Mouse (Mus musculus) intestine, postnatal 0 days (tissue): ENCODE data around the gene Sugp2. TPM values are rescaled to one million over a fixed set of nuclear protein-coding genes. Genes with fewer than 3 reads are reported as not detected.
"Not testable (repeated sequence)": the region's sequence is repeated elsewhere in the genome, so short reads cannot be mapped to it uniquely, and the experiment has no call there.

Source experiments
- ATAC-seq: fragments of 200-750 bp; cut with Nextera tagmentation; 2 replicates; pipeline ENCODE4 v1.8.0; 2017; ENCODE audit warnings: mild to moderate bottlenecking, moderate TSS enrichment, moderate library complexity
- H3K27ac ChIP-seq: fragments of 300-500 bp; sonication (generic); 2 replicates; pipeline ENCODE4 v1.5.1; 2014; ENCODE audit warnings: mild to moderate bottlenecking, low read depth, low read length, moderate library complexity
- H3K27me3 ChIP-seq: fragments of 300-500 bp; sonication (generic); replicated peaks from 2 replicates; pipeline ENCODE4 v1.6.1; 2014; ENCODE audit warnings: low read length, mixed read lengths; ENCODE audit not compliant: control insufficient read depth, insufficient read depth
- H3K36me3 ChIP-seq: fragments of 300-500 bp; sonication (generic); 2 replicates; pipeline ENCODE4 v1.6.1; 2014; ENCODE audit warnings: mild to moderate bottlenecking, moderate library complexity; ENCODE audit not compliant: control insufficient read depth, insufficient read depth
- H3K4me1 ChIP-seq: fragments of 300-500 bp; sonication (generic); replicated peaks from 2 replicates; pipeline ENCODE4 v1.6.1; 2014; ENCODE audit warnings: antibody characterized with exemption, low read length, mixed read lengths; ENCODE audit not compliant: control insufficient read depth, insufficient read depth
- H3K4me2 ChIP-seq: fragments of 300-500 bp; sonication (generic); replicated peaks from 2 replicates; pipeline ENCODE4 v1.6.1; 2014; ENCODE audit warnings: low read depth, mild to moderate bottlenecking, moderate library complexity
- H3K4me3 ChIP-seq: fragments of 300-500 bp; sonication (generic); 2 replicates; pipeline ENCODE4 v1.5.1; 2014; ENCODE audit warnings: low read depth, low read length
- H3K9ac ChIP-seq: fragments of 300-500 bp; sonication (generic); 2 replicates; pipeline ENCODE4 v1.6.1; 2014; ENCODE audit warnings: mild to moderate bottlenecking, low read depth, low read length
- H3K9me3 ChIP-seq: fragments of 300-500 bp; sonication (generic); 2 replicates; pipeline ENCODE4 v1.6.1; 2016; ENCODE audit warnings: mixed run types; ENCODE audit not compliant: control insufficient read depth
- CTCF ChIP-seq: sonication (generic); IDR thresholded peaks from 2 replicates; pipeline ENCODE4 v1.5.1; 2016; ENCODE audit warnings: low read depth, mild to moderate bottlenecking, control low read depth, antibody characterized with exemption, moderate library complexity
- WGBS: fragments of 180-500 bp; shearing (Covaris S2); extraction: QIAGEN DNeasy Blood & Tissue Kit; methylation state at CpG from one replicate; pipeline ENCODE4 v1.1.7; 2014; 5-methylcytosine and 5-hydroxymethylcytosine counted together
- polyA plus RNA-seq: library from polyadenylated mRNA; unstranded; fragments of >200 nt; fragmentation: Nextera tagmentation; extraction: Ambion mirVana; gene quantifications from 2 replicates; pipeline ENCODE4 v1.2.1, GENCODE M21; 2015

Gene Sugp2
- polyA plus RNA-seq, 1 experiment from 2014 or later = 8.0 TPM

DNA sequence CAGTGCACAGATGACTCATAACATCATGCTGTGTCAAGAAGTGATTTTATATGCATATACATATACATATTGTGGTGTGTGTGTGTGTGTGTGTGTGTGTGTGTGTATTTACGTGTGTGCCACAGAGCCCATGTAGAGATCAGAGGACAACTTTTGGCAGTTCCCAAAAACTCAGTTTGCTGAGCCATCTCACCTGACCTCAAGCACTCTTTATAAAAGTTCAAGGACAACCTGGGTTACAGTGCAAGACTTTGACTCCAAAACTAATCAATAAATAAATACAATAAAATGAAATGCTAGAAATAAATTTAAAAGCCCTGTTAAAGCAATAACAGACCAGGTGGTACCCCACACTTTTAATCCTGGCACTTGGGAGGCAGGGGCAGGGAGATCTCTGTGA is 22.8 kb upstream of the Sugp2 start:
- Histone ChIP-seq H3K36me3 (no peaks in the 10 kb centered on the region), H3K27me3 (no peaks in the 10 kb centered on the region), H3K4me1 (0 out of 2 replicates have a peak, but pooled peaks cover 9% of the 10 kb centered on the region), H3K4me3 (peak overlapping the region; percentile 63), H3K9ac (no peak overlapping the region), H3K4me2 (peak overlapping the region; percentile 99), H3K9me3 (no peaks in the 10 kb centered on the region), H3K27ac (no peak overlapping the region)
- 55% methylated on average over 1 of the region's 1 CpGs for WGBS
- TF ChIP-seq CTCF = no peak
- no peak for ATAC-seq

DNA sequence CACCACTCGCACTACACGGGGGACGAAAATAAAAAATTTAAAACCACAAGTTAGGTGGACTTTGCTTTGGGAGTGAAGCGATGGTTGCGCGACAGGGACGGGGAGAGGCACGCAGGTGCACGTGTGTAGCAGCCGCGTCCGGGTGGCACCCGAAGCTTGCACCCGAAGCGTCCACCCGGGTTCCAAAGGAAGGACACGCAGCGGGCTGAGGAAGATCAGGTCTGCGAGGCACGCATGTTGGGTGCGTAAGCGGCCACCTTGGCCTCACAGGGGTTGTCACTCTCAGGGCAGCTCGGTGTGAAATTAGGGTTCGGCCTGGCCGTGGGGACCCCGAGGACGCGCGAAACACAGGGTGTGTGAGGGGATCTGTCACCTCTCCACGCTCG is 22.3 kb upstream of the Sugp2 start:
- no peak for TF ChIP-seq CTCF
- ATAC-seq = peak; percentile 12
- Histone ChIP-seq H3K27ac (peak overlapping the region; percentile 89), H3K27me3 (no peaks in the 10 kb centered on the region), H3K9ac (peak overlapping the region; percentile 71), H3K4me2 (peak overlapping the region; percentile 99), H3K4me3 (peak overlapping the region; percentile 63), H3K36me3 (no peaks in the 10 kb centered on the region), H3K9me3 (no peaks in the 10 kb centered on the region), H3K4me1 (0 out of 2 replicates have a peak, but pooled peaks cover 9% of the 10 kb centered on the region)
- 2% methylated on average over 31 of the region's 31 CpGs for WGBS

DNA sequence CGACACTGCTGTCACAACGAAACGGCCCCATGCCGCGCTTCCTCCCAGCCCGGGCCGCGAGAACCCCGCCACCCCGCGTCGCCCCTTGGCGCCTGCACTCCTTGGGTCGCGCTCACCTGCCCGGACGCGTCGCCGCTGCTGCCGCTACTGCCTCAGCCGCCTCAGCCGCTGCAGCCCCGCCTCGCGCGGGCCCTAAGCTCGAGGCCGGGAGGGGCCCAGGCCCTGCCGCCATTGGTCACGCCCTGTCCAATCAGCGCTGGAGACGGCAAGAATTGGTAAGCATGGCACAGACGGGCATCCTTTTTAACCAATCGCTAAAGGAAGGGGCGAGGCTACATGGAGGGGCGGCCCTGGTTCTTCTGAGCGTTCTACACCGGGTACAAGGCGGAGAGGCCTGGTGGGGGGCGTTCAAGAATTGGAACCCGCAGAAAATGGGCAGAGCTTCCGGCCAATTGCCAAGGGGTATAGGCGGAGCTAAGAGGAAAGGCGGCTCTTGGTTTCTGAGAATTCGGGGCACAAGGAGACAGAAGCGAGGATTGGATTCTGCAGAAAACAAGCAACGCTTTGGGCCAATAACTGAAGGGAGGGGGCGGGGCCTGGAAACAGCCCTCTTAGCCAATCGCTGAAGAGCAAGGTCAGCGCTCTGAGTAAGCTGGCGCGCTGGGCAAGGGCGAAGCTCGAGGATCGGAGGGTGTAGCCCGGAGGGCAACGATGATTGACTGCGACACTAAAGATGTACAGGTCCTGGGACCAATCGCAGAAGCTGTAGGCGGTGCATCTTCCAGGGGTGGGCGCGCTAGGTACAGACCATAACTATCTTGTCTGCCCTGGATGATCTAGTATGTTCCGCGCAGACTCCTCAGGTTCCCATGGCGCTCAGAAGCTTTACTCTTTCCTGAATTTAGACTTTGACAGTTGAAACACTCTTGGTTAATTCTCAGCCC is 21.6 kb upstream of the Sugp2 start, which contains the start of gene Slc25a42:
Gene Slc25a42, minus strand, starts transcription at position 194 of the 944 bp plus-strand sequence.
- peak; percentile 34; the same call in 1 of the 2 replicates for TF ChIP-seq CTCF
- WGBS = under 1% methylated on average over 66 of the region's 66 CpGs
- Histone ChIP-seq H3K9ac (peak within 1 kb of the TSS; percentile 71), H3K4me2 (peak within 1 kb of the TSS; percentile 99), H3K27me3 (no peaks in the 10 kb centered on the region), H3K36me3 (no peaks in the 10 kb centered on the region), H3K4me1 (0 out of 2 replicates have a peak, but pooled peaks cover 9% of the 10 kb centered on the region), H3K27ac (peak within 1 kb of the TSS; percentile 89), H3K9me3 (no peaks in the 10 kb centered on the region), H3K4me3 (peak within 1 kb of the TSS; percentile 63)
- peak; percentile 97 for ATAC-seq

DNA sequence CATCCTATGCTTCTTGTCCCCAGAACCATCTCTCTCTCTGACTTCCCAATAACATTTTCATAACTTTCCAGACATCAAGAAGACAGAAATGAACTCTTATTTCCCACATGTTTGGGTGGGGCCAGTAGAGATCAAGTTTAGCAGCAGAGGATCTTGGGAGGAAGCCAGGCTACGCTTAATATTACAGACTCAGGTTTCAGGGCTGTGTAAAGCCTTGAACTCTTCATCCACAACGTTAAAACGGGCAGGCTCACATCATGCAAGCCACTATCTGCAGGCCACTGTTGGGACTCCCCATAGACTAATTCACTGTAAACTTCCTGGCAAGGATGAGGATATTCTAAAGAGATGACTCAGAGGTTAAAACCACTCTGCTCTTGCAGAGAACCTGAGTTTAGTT is 19.6 kb upstream of the Sugp2 start:
- no peak overlapping the region for H3K4me2 ChIP-seq
- WGBS = 64% methylated on average over 3 of the region's 3 CpGs
- H3K27me3 ChIP-seq = no peaks in the 10 kb centered on the region
- H3K9ac ChIP-seq = no peak overlapping the region
- no peaks in the 10 kb centered on the region for H3K9me3 ChIP-seq
- no peak overlapping the region for H3K4me3 ChIP-seq
- H3K27ac ChIP-seq = no peak overlapping the region
- H3K36me3 ChIP-seq = no peaks in the 10 kb centered on the region
- no peak for TF ChIP-seq CTCF
- no peak for ATAC-seq
- H3K4me1 ChIP-seq = 0 out of 2 replicates have a peak, but pooled peaks cover 9% of the 10 kb centered on the region

DNA sequence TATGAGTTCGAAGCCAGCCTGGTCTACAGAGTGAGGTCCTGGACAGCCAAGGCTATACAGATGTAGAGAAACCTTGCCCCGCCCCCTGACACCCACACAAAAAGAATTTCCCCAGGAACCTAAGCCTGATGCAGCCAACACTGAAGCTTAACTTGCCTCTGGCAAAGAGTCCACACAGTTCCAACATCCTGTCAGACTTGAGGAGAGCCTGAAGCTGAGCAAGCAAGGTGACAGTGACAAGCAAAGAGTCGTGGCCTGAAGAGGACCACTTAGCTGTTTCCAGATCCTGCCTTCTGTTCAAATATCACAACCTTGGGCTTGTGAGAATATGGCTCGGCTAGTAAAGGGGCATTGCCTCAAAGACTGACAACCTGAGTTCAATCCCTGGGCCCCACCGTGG is 18.9 kb upstream of the Sugp2 start:
- Histone ChIP-seq H3K9ac (no peak overlapping the region), H3K9me3 (no peaks in the 10 kb centered on the region), H3K4me2 (no peak overlapping the region), H3K4me3 (no peak overlapping the region), H3K27me3 (no peaks in the 10 kb centered on the region), H3K4me1 (0 out of 2 replicates have a peak, but pooled peaks cover 10% of the 10 kb centered on the region), H3K27ac (no peak overlapping the region), H3K36me3 (no peaks in the 10 kb centered on the region)
- no peak for TF ChIP-seq CTCF
- WGBS = 70% methylated on average over 5 of the region's 5 CpGs
- ATAC-seq = no peak

DNA sequence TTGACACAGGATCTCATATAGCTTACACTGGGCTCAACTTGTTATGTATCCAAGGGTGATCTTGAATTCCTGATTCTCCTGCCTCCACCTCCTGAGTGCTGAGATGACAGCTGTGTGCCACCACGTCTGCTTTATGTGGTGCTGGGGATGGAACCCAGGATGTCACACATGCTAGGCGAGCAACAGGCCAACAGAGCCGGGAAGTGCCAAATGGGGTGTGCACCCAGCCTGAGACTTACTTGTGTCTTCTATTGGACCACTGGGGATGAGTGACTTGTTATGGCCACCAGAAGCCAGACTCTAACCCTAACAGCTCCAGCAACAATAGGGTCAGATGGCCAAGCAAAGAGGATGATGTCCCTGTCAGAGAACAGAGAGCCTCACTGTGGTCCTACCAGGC is 17.9 kb upstream of the Sugp2 start:
- H3K4me3 ChIP-seq, H3K4me1 ChIP-seq, H3K9ac ChIP-seq, H3K27ac ChIP-seq, H3K36me3 ChIP-seq, H3K4me2 ChIP-seq, ATAC-seq, H3K9me3 ChIP-seq, H3K27me3 ChIP-seq: not testable (repeated sequence)
- 71% methylated on average over 3 of the region's 3 CpGs for WGBS
